Mouse (Mus musculus): ENCODE results near the gene Adora2b.

GRCm38 (mm10) chr11:62265642-62266041, 16.9 kb downstream of the Adora2b start:
- TF ChIP-seq CTCF (IDR thresholded peaks at IDR 0.05; ENCODE audit: low read depth, low read length) (no peak), POLR2A (IDR thresholded peaks at IDR 0.05; ENCODE audit: extremely low read depth, insufficient read depth, low read length) (no peak)
